Mouse (Mus musculus) limb, embryonic 11.5 days (tissue): ENCODE measurements around the gene Pxn. TPM values are rescaled to one million over a fixed set of nuclear protein-coding genes. Genes with fewer than 3 reads are reported as not detected.
"Not testable (repeated sequence)": the region's sequence is repeated elsewhere in the genome, so short reads cannot be mapped to it uniquely, and the experiment has no call there.

ENCODE experiments used
- ATAC-seq: fragments of 200-750 bp; cut with Nextera tagmentation; 2 replicates; pipeline ENCODE4 v1.8.0; 2017; ENCODE audit warnings: low read depth; ENCODE audit not compliant: insufficient number of reproducible peaks, low FRiP score, low TSS enrichment
- DNase-seq: peaks from one replicate; pipeline ENCODE4 v3.0.0-alpha.2; 2015; ENCODE audit warnings: low spot score
- H3K27ac ChIP-seq: fragments of 300-500 bp; sonication (generic); replicated peaks from 2 replicates; pipeline ENCODE4 v1.5.1; 2014; ENCODE audit warnings: low read depth, mild to moderate bottlenecking, low read length
- H3K27me3 ChIP-seq: fragments of 300-500 bp; sonication (generic); 2 replicates; pipeline ENCODE4 v1.6.1; 2014; ENCODE audit warnings: mild to moderate bottlenecking, low read length, mixed read lengths; ENCODE audit not compliant: control insufficient read depth, insufficient read depth
- H3K36me3 ChIP-seq: fragments of 300-500 bp; sonication (generic); 2 replicates; pipeline ENCODE4 v1.6.1; 2014; ENCODE audit warnings: mild to moderate bottlenecking, low read length, moderate library complexity, mixed read lengths; ENCODE audit not compliant: control insufficient read depth, insufficient read depth
- H3K4me1 ChIP-seq: fragments of 300-500 bp; sonication (generic); 2 replicates; pipeline ENCODE4 v1.6.1; 2014; ENCODE audit warnings: low read length, mixed read lengths; ENCODE audit not compliant: control insufficient read depth, insufficient read depth
- H3K4me2 ChIP-seq: fragments of 300-500 bp; sonication (generic); 2 replicates; pipeline ENCODE4 v1.6.1; 2014; ENCODE audit warnings: low read depth, mild to moderate bottlenecking, moderate library complexity; ENCODE audit not compliant: severe bottlenecking
- H3K4me3 ChIP-seq: fragments of 300-500 bp; sonication (generic); 2 replicates; pipeline ENCODE4 v1.5.1; 2014; ENCODE audit warnings: low read depth, low read length
- H3K9ac ChIP-seq: fragments of 300-500 bp; sonication (generic); 2 replicates; pipeline ENCODE4 v1.6.1; 2014; ENCODE audit warnings: mild to moderate bottlenecking, low read length
- H3K9me3 ChIP-seq: fragments of 300-500 bp; sonication (generic); 2 replicates; pipeline ENCODE4 v1.6.1; 2016; ENCODE audit warnings: low read length; ENCODE audit not compliant: control insufficient read depth
- WGBS: fragments of 180-500 bp; shearing (Covaris S2); extraction: QIAGEN DNeasy Blood & Tissue Kit; methylation state at CpG from one replicate; pipeline ENCODE4 v1.1.7; 2014; 5-methylcytosine and 5-hydroxymethylcytosine counted together
- polyA plus RNA-seq: library from polyadenylated mRNA; unstranded; fragments of >200 nt; fragmentation: Nextera tagmentation; extraction: Ambion mirVana; gene quantifications from 2 replicates; pipeline ENCODE4 v1.2.1, GENCODE M21; 2014

Gene Pxn
- polyA plus RNA-seq, 1 experiment from 2014 or later = 17.7 TPM

DNA sequence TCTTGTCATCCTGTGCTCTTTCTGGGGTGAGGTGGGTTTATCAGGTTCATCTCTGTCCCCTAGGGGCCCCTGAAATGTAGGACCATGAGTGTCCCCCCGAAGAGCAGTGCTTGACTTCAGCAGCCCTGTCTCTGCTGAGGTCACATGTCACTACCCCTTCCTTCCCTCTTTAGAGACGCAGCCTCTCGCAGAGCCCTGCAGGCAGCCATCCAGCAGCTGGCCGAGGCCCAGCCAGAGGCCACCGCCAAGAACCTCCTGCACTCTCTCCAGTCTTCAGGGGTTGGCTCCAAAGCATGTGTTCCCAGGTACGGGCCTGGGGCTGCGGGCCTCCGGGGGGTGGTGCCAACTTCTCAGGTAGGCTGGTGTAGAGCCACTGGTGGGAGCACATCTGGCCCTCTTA, 68.5 kb downstream of the Pxn start:
- DNase-seq = no peak
- H3K4me3 ChIP-seq = no peak overlapping the region
- H3K9ac ChIP-seq = no peak overlapping the region
- H3K27me3 ChIP-seq = no peaks in the 10 kb centered on the region
- ATAC-seq = no peak
- no peaks in the 10 kb centered on the region for H3K9me3 ChIP-seq
- H3K36me3 ChIP-seq = peaks cover 49% of the 10 kb centered on the region
- no peaks in the 10 kb centered on the region for H3K4me1 ChIP-seq
- no peak overlapping the region for H3K4me2 ChIP-seq
- H3K27ac ChIP-seq = no peak overlapping the region
- 89% methylated on average over 8 of the region's 8 CpGs for WGBS

- not testable (repeated sequence) for H3K27ac ChIP-seq, H3K9ac ChIP-seq, H3K4me3 ChIP-seq, ATAC-seq, H3K27me3 ChIP-seq, H3K4me1 ChIP-seq, DNase-seq, H3K4me2 ChIP-seq, H3K9me3 ChIP-seq
- peaks cover 70% of the 10 kb centered on the region for H3K36me3 ChIP-seq
- 95% methylated on average over 4 of the region's 4 CpGs for WGBS
Measured at GRCm38 (mm10) chr5:115577686-115578085, 71.2 kb downstream of the Pxn start.

- peaks cover 5% of the 10 kb centered on the region; the same call in 1 of the 2 replicates for H3K9me3 ChIP-seq
- H3K4me2 ChIP-seq = no peak overlapping the region
- no peak overlapping the region for H3K9ac ChIP-seq
- ATAC-seq (no peak), DNase-seq (no peak)
- 95% methylated on average over 14 of the region's 14 CpGs for WGBS
- H3K27ac ChIP-seq = no peak overlapping the region
- no peaks in the 10 kb centered on the region for H3K27me3 ChIP-seq
- H3K4me1 ChIP-seq = no peaks in the 10 kb centered on the region
- no peak overlapping the region for H3K4me3 ChIP-seq
- H3K36me3 ChIP-seq = peaks cover 77% of the 10 kb centered on the region
Measured at GRCm38 (mm10) chr5:115578922-115579321, 72.4 kb downstream of the Pxn start.

GRCm38 (mm10) chr5:115579363-115579762, 72.9 kb downstream of the Pxn start:
- H3K9ac ChIP-seq = no peak overlapping the region
- H3K4me1 ChIP-seq = no peaks in the 10 kb centered on the region
- ATAC-seq = no peak

GRCm38 (mm10) chr5:115580229-115581001, 73.9 kb downstream of the Pxn start:
- H3K9me3 ChIP-seq = peaks cover 5% of the 10 kb centered on the region; the same call in 1 of the 2 replicates
- H3K4me2 ChIP-seq = no peak overlapping the region
- ATAC-seq (no peak), DNase-seq (no peak)
- H3K4me3 ChIP-seq = no peak overlapping the region
- 90% methylated on average over 14 of the region's 14 CpGs for WGBS
- no peak overlapping the region for H3K9ac ChIP-seq
- H3K36me3 ChIP-seq = peaks cover 74% of the 10 kb centered on the region
- no peak overlapping the region for H3K27ac ChIP-seq
- no peaks in the 10 kb centered on the region for H3K4me1 ChIP-seq
- no peaks in the 10 kb centered on the region for H3K27me3 ChIP-seq

More at GRCm38 (mm10) chr5:115579363-115579762, 72.9 kb downstream of the Pxn start:
- no peak overlapping the region for H3K27ac ChIP-seq
- H3K4me2 ChIP-seq = no peak overlapping the region
- H3K9me3 ChIP-seq = peaks cover 5% of the 10 kb centered on the region; the same call in 1 of the 2 replicates
- WGBS = 88% methylated on average over 5 of the region's 5 CpGs
- H3K4me3 ChIP-seq = no peak overlapping the region
- peaks cover 75% of the 10 kb centered on the region for H3K36me3 ChIP-seq
- DNase-seq = no peak
- no peaks in the 10 kb centered on the region for H3K27me3 ChIP-seq

DNA sequence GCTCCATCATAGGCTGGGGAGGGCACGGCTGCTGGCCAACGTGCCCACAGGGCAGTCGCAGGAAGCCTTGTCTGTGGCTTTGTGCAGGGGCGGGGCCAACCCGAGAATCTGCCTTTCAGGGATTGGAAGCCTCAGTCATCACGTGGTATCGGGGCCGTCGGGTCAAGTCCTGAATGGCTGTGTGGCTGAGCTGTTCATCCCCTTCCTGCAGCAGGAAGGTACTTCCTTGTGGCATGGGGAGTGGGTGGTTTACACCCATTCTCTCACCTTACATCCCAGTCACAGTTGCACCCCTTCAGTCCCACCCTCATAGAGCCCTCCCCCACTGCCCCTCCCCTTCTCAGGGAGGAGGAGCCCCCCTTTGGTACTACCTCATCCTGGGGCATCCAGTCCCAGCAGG, 75.2 kb downstream of the Pxn start:
- DNase-seq = no peak
- H3K4me3 ChIP-seq = no peak overlapping the region
- 92% methylated on average over 9 of the region's 9 CpGs for WGBS
- ATAC-seq = no peak
- H3K27ac ChIP-seq = no peak overlapping the region
- H3K4me1 ChIP-seq = no peaks in the 10 kb centered on the region
- H3K9ac ChIP-seq = no peak overlapping the region
- H3K36me3 ChIP-seq = peaks cover 74% of the 10 kb centered on the region
- no peak overlapping the region for H3K4me2 ChIP-seq
- no peaks in the 10 kb centered on the region for H3K27me3 ChIP-seq
- H3K9me3 ChIP-seq = peaks cover 5% of the 10 kb centered on the region; the same call in 1 of the 2 replicates

DNA sequence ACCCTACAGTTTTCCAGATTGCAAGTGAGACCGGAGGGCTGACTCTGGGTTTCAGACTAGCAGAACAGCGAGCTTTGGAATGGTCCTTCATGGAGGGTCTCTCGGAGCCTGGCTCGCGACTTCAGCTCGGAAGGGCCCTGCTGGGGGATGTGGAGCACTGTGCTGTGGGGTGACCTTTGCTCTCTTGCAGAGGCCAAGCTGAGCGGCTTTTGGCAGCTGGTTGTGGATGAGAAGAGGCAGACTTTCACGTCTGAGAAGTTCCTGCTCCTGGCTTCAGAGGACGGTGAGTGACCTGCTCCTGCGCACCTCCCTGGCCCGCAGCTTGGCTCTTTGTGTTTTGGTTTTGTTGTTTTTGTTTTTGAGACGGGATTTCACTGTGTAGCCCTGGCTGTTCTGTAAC, 79.1 kb downstream of the Pxn start:
- no peaks in the 10 kb centered on the region for H3K27me3 ChIP-seq
- peaks cover 5% of the 10 kb centered on the region; the same call in 1 of the 2 replicates for H3K9me3 ChIP-seq
- DNase-seq (no peak), ATAC-seq (no peak)
- no peak overlapping the region for H3K9ac ChIP-seq
- no peak overlapping the region for H3K27ac ChIP-seq
- no peak overlapping the region for H3K4me2 ChIP-seq
- H3K36me3 ChIP-seq = peaks cover 78% of the 10 kb centered on the region
- no peak overlapping the region for H3K4me3 ChIP-seq
- no peaks in the 10 kb centered on the region for H3K4me1 ChIP-seq
- WGBS = 88% methylated on average over 12 of the region's 12 CpGs

GRCm38 (mm10) chr5:115586166-115586565, 79.7 kb downstream of the Pxn start:
- ATAC-seq = no peak
- Histone ChIP-seq H3K4me3 (no peak overlapping the region), H3K27ac (no peak overlapping the region), H3K4me2 (no peak overlapping the region), H3K27me3 (no peaks in the 10 kb centered on the region), H3K9ac (no peak overlapping the region), H3K36me3 (peaks cover 73% of the 10 kb centered on the region), H3K9me3 (peaks cover 5% of the 10 kb centered on the region; the same call in 1 of the 2 replicates), H3K4me1 (no peaks in the 10 kb centered on the region)
- DNase-seq = no peak
- WGBS = 88% methylated on average over 15 of the region's 15 CpGs
